Mouse (Mus musculus) brain, adult 2 months (tissue): ENCODE data around the gene Clec2d.
"Not testable (repeated sequence)": the region's sequence is repeated elsewhere in the genome, so short reads cannot be mapped to it uniquely, and the experiment has no call there.

Experiments
- DNase-seq: peaks from one replicate; pipeline ENCODE4 v3.0.0; 2011; ENCODE audit warnings: low read depth, low spot score

Gene Clec2d

DNA sequence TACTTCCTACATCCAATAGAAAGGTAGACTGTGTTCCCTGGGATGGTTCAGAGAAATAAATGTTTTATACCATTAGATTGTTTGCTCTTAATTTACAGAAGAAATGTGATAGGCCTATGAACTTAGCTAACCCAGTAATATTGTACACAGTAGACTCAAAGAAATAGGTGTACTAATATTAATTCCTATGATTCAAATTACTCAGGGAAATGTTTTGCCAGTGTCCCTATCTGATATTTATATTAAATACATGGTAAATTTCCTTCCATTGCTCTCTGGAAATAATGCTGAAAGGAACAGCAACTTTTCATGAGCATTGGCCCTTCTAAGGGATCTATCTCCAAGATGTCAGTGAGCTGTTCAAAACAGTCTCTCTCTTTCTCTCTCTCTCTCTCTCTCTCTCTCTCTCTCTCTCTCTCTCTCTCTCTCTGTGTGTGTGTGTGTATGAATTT is 6.8 kb downstream of the Clec2d start:
- no peak for DNase-seq

DNA sequence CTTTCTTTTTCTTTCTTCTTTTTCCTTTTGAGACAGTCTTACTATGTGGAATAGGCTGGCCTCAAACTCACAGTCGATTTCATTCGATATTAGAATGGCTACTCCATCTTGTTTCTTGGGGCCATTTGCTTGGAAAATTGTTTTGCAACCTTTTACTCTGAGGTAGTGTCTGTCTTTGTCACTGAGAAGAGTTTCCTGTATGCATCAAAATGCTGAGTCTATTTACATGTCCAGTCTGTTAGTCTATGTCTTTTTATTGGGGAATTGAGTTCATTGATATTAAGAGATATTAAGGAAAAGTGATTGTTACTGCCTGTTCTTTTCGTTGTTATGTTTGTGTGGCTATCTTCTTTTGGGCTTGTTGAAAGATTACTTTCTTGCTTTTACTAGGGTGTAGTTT is 7.4 kb downstream of the Clec2d start:
- DNase-seq = not testable (repeated sequence)

DNA sequence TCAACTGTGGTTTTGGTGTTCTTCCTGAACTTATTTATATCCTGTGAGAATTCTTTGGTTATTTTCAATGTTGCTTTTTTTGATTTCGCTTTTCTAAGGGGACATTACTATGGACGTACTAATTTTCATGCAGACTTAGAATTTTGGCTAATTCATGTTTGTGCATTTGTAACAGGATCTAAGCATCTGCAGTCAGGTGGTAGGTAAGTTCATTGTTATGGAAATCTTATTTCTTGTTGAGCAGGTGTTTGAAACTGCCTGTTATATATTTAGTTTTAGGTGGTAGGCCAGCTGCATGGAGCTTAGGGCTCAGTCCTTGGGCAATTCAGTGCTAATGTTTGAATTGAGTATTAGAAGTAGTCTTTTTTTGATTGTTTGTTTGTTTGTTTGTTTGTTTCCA is 13.0 kb downstream of the Clec2d start:
- no peak for DNase-seq

DNA sequence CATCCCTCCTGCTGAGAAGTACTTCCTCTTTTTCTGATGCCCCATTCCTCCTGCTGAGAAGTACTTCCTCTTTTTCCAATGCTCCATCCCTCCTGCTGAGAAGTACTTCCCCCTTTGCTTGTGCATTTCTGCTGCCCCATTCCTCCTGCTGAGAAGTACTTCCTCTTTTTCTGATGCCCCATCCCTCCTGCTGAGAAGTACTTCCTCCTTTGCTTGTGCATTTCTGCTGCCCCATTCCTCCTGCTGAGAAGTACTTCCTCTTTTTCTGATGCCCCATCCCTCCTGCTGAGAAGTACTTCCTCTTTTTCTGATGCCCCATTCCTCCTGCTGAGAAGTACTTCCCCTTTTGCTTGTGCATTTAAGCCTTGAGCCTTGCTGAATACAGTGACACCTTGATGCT is 19.7 kb downstream of the Clec2d start:
- DNase-seq = not testable (repeated sequence)

DNA sequence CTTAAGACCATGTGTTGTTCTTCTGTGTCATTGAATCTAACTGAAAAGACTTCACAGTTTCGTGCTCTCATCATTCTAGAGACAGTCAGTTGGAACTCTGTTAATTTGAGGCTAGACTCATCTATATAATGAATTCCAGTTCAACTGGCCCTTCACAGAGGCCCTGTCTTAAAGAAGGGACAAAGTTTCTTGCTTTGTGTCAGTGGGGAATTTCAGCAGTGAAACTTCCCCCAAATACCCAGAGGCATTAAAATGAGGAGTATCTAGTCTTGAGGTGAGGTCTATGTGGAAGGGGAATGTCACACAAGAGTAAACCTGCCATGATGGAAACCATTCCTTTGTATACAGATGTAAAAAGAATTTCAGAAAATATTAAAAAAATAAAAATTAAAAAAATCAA is 21.9 kb downstream of the Clec2d start:
- DNase-seq = no peak

DNA sequence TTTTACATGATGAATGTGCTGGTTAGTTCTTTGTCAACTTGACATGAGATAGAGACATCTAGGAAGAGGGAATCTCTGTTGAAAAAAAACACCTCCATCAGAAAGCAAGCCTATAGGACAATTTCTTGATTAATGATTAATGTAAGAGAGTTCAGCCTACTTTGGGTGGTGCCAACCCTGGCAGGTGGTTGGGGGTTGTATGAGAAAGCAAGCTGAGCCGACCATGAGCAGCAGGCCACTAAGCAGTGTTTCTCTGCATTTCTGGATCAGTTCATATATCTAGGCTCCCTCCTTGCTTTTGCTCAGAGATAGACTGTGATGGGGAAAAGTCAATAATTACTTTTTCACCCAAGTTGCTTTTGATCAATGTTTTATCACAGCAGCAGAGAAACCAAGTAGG is 23.9 kb downstream of the Clec2d start:
- DNase-seq = no peak

DNA sequence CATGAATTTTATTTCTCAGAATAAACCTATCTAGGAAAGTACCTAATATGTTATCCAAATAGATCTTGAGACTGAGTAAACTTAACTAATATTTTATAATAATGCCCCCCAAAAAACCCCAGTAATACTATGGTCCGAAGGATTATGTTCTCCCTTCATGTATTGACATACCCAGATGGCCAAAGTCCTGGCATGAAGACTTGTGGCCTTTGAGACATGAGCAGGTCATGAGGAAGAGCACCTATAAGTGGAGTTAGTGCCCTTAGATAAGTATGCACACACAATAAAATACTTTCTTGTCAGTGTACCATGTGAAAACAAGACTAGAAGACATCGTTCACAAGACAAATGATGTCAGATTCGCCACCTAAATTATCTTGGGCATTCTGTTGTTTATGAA is 24.4 kb downstream of the Clec2d start:
- DNase-seq = no peak

DNA sequence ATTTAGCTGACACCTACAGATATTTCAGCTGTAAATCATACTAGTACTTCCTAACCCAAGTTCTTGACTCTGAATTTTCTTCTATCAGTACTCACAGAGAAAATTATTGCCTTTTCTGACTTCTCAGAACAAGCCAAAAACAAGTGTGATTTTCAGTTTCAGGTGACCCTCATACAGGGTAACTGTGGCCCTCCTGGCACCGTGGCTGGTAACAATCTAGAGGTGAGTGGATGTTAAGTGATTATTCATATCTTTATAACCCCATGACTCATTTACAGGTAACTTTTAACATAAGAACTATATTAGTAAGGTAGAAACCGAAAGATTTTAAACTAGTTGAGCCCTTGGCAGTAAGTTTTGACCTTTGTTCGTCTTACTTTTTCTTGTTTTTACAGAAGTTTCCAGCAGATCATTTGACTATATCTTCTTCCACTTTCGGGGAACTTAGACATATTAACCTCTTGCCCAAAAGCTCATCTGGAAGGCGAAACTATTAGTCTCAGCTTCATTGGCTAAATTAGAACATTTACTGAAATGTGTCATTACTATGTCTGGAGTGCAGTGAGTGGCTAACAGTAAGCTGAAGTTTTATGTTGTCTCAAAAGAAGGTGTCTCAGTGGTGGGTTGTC is 28.6 kb downstream of the Clec2d start:
- DNase-seq = no peak

DNA sequence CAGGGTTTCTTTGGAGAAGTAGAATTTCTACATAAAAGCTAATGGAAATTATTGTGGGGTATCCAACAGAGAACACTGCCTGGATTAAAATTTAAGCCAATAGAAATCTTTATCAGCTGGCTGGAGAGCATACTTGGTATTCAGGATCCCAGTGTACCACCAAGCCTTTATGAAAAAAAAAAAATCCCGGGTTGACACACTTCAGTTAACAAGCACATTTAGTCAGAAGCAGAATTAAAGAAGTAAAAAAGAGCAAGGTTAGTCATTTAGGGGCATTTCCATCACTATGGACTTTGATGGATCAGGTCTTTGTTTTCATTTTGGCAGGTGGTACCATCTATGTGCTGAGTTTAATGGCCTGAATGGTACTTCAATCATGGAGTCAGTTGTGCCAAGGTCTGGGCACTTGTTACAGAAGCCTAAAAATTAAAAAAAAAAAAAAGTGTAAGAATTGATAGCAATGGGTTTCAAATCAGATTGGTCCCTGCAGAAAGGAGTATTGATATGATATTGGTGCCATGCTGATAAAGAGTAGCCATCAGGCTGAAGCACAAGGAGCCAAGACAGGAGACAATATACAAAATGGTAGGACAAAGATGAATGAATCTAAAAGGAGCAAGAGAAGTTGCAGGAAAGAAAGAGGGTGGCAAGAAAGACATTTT is 29.5 kb downstream of the Clec2d start:
- DNase-seq = no peak

DNA sequence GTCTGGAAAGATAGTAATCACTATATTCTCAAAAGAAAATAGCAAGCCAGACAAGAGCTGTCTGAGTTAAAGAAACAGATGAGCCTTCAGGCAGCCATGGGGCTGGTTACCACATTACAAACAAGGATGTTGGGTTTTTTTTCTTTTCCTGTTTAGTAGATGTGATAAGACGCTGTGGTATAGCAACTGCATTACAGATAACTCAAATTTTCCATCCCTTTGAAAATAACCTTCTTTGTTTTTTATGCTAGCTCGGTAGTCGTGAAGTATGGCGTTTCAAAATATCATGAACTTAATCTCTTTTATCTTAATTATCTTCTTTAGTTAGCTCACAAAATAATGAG is 30.0 kb downstream of the Clec2d start:
- no peak for DNase-seq

DNA sequence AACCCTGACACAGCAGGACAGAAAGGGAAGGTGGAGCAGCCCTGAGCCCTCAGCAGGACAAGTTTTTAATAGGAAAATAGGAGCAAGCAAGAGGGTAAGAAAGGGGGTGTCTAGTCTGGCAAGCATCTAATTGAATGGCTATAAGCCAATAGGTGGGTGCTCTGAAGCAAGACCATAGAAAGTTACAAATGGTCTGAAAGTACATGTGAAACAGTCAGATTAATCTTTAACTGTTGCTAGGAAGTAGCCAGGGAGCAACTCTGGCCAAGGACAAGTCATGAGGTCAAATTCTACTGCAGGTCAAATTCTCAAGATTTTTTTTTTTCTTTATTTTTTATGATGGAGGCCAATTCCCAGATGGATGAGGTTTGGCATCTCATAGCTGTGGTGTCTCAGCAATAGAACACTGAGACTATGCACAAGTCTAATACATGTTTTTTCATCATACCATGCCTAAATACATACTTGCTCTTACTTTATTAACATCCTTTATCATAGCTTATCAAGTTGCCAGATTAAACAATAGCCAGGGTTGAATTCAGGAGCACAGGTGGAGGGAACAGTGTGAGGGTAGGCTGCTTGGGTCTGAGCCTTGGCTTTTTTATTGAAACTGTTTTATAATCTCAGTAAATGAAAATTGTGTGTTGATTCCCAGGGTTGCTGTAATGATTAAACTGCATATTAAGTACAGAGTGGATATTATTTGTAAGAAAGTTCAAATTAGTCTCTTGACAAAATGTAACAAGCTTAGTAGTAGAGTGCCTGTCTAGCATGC is 32.2 kb downstream of the Clec2d start:
- no peak for DNase-seq

DNA sequence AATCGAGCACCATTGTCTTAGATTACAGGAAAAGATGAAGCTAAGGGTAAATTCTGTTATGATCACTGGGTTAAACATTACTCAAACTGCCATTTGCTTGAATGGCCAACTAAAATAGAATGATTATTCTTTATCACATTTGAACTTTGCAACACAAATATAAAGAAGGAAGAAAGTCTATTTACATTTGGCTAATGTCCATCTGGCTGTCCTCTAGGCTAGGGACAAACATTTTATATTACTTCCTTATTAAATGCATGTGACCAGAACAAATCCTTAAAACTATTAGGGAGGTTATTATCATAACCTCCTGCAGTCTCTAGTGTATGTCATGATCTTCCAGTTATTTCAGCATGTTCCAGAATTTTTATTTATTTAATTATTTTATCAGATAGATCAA is 33.1 kb downstream of the Clec2d start:
- DNase-seq = no peak

DNA sequence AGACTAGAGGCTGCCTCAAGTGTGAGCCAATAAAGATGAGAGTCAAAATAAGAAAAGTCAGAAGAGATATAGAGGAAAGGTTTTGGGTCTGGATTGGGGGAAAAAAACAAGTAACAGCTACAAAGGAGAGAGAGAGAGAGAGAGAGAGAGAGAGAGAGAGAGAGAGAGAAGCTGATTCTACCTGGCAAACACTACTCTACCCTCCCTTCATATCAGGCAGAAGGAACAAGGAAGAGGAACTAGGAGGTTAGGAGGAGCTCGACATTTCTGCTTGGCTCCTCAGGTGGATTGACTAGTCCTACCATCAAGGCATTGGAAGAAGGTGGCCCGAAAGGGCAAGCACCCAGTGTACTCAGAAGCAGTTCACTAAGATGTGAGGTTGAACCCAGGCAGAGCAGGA is 33.8 kb downstream of the Clec2d start:
- no peak for DNase-seq

DNA sequence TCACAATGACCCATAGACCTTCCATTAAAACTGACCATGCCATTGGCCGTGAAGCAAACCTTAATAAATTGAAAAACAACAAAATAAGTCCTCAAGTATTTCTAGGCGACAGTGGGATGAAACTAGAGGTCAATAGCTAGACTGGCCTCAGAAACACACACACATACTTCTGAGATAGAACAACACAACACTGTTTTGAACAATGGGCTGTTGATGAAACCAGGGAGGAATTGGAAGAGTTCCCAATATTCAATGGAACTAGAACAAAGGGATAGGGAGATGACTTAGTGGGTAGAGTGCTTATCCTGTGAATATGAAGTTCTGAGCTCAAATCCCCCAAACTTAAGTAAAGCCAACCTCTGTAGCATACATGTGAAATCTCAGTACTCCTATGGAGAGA is 34.6 kb downstream of the Clec2d start:
- DNase-seq = peak; percentile 66

DNA sequence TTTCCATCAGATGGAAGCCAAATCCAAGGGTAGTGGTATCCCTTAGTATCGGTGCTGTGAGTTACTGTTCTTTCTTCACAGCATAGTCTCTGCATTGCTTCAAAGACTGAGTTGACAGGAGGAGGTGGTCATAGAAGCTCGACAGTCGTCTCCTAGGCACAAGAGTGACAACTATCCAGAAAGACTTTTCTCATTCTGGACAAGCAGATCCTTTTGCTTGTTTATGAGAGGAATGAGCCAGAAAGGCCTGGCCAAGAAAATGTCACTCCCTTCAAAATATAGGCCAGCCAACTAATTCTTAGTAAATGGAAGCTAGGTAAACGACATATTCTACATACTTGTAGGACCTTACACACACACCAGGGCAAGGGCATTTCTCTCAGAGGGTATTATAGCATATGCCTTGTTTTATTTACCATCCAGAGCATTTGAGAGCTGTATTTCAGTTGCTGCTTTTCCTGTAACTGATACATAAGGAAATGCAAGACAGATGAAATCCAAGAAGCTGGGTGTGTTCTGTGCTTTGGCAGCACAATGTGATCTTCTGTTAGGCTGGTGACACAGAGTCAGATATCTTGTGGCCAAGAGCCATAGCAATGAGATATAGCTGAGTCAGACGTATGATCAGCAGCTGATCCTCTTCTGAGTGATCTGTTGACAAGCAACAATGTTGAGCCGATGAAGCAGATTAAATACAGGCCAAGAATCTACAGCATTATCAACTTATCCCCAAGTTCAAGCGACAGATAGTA is 35.6 kb downstream of the Clec2d start:
- no peak for DNase-seq

DNA sequence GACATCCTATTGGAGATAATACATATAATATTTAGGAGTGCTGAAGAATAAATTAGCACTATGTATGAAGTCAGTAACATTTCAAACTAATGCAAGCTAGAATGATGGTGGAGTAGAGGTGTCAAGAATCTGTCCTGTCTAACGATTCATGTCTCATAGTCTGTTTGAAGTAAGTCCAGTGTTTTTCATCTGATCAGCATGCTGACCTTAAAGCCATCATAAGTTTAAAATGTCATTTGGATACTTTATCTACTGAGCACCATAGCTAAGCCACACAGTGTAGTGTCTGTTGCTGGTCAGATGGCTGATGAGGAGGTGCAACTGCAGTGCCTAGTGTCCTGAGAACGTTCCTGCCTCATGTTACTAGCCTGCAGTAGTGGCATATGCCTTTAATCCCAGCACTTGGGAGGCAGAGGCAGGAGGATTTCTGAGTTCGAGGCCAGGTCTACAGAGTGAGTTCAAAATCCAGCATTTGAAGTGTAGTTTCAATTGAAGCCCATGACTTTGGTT is 36.4 kb downstream of the Clec2d start:
- no peak for DNase-seq

DNA sequence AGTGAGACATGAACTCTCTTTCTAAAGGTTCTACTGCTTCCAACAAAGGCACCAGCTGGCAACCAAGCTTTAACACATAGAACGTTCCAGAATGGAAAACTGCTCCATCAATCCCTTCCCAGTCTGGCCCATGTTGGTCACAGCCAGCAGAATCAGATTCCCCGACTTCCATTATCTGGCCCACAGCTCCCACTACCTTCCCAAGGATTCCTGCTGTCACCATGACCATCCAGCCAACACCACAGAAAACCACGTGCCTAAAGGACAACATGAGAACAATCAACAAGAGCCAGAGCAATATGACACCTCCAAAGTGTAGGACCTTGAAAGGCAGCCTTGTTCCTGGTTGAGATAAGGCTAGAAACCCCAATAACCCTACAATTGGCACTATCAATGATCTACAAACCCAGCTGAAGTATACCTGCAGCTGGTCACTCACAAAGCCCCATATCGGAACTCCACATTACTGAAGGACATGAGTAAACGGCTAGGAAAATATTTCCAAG is 37.8 kb downstream of the Clec2d start:
- no peak for DNase-seq

DNA sequence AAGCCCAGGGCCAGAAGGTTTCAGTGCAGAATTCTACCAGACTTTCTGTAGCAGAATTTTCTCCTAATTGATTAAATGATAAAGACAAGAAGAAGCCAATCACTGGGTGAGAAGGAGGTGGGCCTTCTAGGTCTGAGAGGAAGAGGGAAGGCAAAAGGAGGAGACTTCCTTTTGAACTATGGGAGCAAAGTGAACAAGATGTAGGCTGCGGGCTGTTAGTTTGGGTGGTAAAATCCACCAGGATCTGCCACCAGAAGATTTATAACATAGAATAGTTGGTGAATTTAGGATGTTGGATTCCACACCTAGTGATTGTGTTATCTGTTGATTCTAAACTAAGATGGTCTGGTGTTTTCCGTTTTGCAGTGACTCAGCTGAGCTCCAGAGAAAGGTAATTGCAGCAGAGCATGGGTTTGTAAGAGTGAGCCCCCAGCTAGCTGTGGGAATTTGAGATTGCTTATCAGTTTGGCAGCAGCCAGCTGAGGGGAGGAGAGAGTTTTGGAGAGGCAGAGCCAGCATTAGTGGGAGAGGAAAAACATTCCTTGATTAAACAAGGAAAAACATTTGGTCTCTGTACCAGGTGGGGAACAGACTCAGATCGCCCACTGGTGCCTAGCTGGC is 39.6 kb downstream of the Clec2d start:
- DNase-seq = no peak

DNA sequence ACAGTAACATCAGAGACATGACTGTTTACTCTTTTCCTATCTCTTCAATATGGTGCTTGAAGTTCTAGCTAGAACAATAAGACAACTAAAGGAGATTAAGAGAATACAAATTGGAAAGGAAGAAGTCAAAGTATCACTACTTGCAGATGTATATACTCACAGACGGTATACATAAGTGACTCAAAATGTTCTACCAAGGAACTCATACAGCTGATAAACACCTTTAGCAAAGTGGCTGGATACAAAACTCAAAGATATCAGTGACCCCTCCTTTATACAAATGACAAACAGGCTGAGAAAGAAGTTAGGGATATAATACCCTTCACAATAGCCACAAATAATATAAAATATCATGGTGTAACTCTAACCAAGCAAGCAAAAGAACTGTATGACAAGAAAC is 40.6 kb downstream of the Clec2d start:
- no peak for DNase-seq

DNA sequence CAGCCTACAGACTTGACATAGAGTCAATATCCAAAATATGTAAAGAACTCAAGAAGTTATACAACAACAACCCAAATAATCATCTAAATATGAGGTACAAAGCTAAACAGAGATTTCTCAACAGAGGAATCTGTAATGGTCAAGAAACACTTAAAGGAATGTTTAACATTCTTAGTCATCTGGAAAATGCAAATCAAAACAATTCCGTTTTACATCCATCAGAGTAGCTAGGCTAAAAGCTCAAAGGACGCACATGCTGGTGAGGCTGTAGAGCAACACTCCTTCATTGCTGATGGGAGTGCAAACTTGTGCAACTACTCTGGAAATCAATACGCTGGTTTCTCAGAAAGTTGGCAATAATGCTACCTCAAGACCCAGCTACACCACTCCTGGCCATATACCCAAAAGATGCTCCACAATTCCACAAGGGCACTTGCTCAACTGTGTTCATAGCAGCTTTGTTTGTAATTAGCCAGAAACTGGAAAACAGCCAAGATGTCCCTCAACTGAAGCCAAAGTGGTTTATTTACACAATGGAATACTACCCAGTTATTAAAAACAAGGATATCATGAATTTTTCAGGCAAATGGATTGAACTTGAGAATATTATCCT is 41.9 kb downstream of the Clec2d start:
- DNase-seq = no peak

DNA sequence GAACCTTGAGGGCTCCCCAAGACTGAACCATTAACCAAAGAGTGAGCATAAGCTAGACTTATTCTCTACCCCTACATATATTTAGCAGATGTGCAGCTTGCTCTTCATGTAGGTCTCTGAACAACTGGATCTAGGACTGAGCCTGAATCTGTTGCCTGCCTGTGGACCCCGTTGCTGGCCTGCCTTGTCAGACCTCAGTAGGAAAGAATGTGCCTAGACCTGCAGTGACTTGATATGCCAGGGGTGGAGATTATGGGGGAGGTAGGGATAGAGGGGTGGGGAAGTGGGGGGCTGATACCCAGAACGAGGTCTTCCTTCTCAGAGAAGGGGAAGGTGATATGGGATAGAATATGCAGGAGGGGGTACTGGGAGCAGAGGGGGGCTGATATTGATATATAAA is 43.2 kb downstream of the Clec2d start:
- no peak for DNase-seq
